11 mouse cellular contexts compared by ENCODE assay signal in genomic region chr12:100244580-100244979, GRCm38 (mm10). TPM values are rescaled to one million over a fixed set of nuclear protein-coding genes. Genes with fewer than 3 reads are reported as not detected.
A peak's percentile ranks its signal among the peaks of the same experiment; 100 is the strongest.
DNase-seq lines count a peak whose midpoint lies in the region; ATAC-seq and TF ChIP-seq lines count a peak whose summit lies in the region.
"Had no signal": no experiment of that assay in that cellular context is flagged by ENCODE, and none has a peak within 500 bp of the region (broad histone marks: within the 10 kb centered on the region; RNA-seq: fewer than 3 reads in every experiment).

No protein-coding gene starts in this region.

- no peak overlapping the region for H3K4me2 ChIP-seq in embryonic facial prominence, embryonic 14.5 days (ENCODE audit: low read depth, low read length)
- H3K4me2 ChIP-seq in hindbrain, embryonic 12.5 days (replicated peaks) = no peak overlapping the region
- no peak overlapping the region for H3K4me2 ChIP-seq in midbrain, embryonic 16.5 days (ENCODE audit: low read length)
- H3K4me2 ChIP-seq: liver, embryonic 12.5 days had no signal

- TF ChIP-seq POLR2A in heart, adult 2 months (IDR thresholded peaks at IDR 0.05; ENCODE audit: insufficient read depth, low read depth, low read length) = no peak

- no peaks in the 10 kb centered on the region for H3K36me3 ChIP-seq in embryonic facial prominence, embryonic 14.5 days (ENCODE audit: control insufficient read depth, insufficient read depth, low read length)
- no peaks in the 10 kb centered on the region for H3K36me3 ChIP-seq in embryonic facial prominence, embryonic 10.5 days (replicated peaks)
- no peaks in the 10 kb centered on the region for H3K36me3 ChIP-seq in hindbrain, embryonic 12.5 days
- no peaks in the 10 kb centered on the region for H3K36me3 ChIP-seq in midbrain, embryonic 16.5 days (ENCODE audit: control insufficient read depth, insufficient read depth, low read length)
- H3K36me3 ChIP-seq in heart, adult 2 months (ENCODE audit: control insufficient read depth, insufficient read depth, low read length) = no peaks in the 10 kb centered on the region
- H3K36me3 ChIP-seq: liver, embryonic 12.5 days had no signal

- 37% methylated on average over 5 of the region's 5 CpGs for WGBS in embryonic facial prominence, embryonic 14.5 days
- WGBS in embryonic facial prominence, embryonic 10.5 days = 32% methylated on average over 5 of the region's 5 CpGs
- WGBS in hindbrain, embryonic 12.5 days = 30% methylated on average over 5 of the region's 5 CpGs
- WGBS in midbrain, embryonic 16.5 days = 10% methylated on average over 5 of the region's 5 CpGs
- WGBS in heart, adult 2 months = 69% methylated on average over 5 of the region's 5 CpGs

- TF ChIP-seq CTCF in heart, adult 2 months (IDR thresholded peaks at IDR 0.05) = no peak

- TF ChIP-seq EP300 in heart, adult 2 months (IDR thresholded peaks at IDR 0.05; ENCODE audit: insufficient read depth, low read depth, low read length) = no peak

- no peak overlapping the region for H3K4me3 ChIP-seq in embryonic facial prominence, embryonic 14.5 days (ENCODE audit: low read depth, low read length)
- H3K4me3 ChIP-seq in embryonic facial prominence, embryonic 10.5 days = no peak overlapping the region
- H3K4me3 ChIP-seq in hindbrain, embryonic 12.5 days = no peak overlapping the region
- no peak overlapping the region for H3K4me3 ChIP-seq in midbrain, embryonic 16.5 days (ENCODE audit: low read depth, low read length)
- H3K4me3 ChIP-seq in heart, adult 2 months = no peak overlapping the region
- H3K4me3 ChIP-seq: liver, embryonic 12.5 days had no signal

- no peaks in the 10 kb centered on the region for H3K4me1 ChIP-seq in embryonic facial prominence, embryonic 14.5 days (ENCODE audit: control insufficient read depth, insufficient read depth, low read length)
- H3K4me1 ChIP-seq in embryonic facial prominence, embryonic 10.5 days = peaks cover 21% of the 10 kb centered on the region
- peaks cover 22% of the 10 kb centered on the region for H3K4me1 ChIP-seq in hindbrain, embryonic 12.5 days
- peaks cover 23% of the 10 kb centered on the region for H3K4me1 ChIP-seq in midbrain, embryonic 16.5 days (ENCODE audit: control insufficient read depth, insufficient read depth, low read length)
- no peaks in the 10 kb centered on the region for H3K4me1 ChIP-seq in heart, adult 2 months (ENCODE audit: control insufficient read depth, insufficient read depth, low read length)
- H3K4me1 ChIP-seq: liver, embryonic 12.5 days had no signal

- no peak; the same call in 1 of the 2 replicates for ATAC-seq in embryonic facial prominence, embryonic 14.5 days (ENCODE audit: low read depth)
- peak; percentile 42; the same call in 1 of the 2 replicates for ATAC-seq in hindbrain, embryonic 12.5 days (ENCODE audit: low FRiP score)
- peak; percentile 67 for ATAC-seq in midbrain, embryonic 16.5 days
- ATAC-seq: liver, embryonic 12.5 days had no signal

- intact Hi-C loops in heart, adult 2 months (cut with DNase I) = no loop called here

- H3K27ac ChIP-seq in embryonic facial prominence, embryonic 14.5 days (replicated peaks; ENCODE audit: low read depth, low read length) = no peak overlapping the region
- no peak overlapping the region for H3K27ac ChIP-seq in embryonic facial prominence, embryonic 10.5 days (replicated peaks)
- H3K27ac ChIP-seq in hindbrain, embryonic 12.5 days = peak overlapping the region; percentile 30; the same call in 1 of the 2 replicates
- peak overlapping the region; percentile 81 for H3K27ac ChIP-seq in midbrain, embryonic 16.5 days (ENCODE audit: low read length)
- H3K27ac ChIP-seq in heart, adult 2 months = no peak overlapping the region
- H3K27ac ChIP-seq: liver, embryonic 12.5 days; macrophage; stomach, postnatal 0 days had no signal

- peak; percentile 48 for DNase-seq in embryonic facial prominence, embryonic 14.5 days (ENCODE audit: low spot score)
- DNase-seq in embryonic facial prominence, embryonic 10.5 days (ENCODE audit: low spot score) = no peak
- DNase-seq in cerebellum, postnatal 25 days = peak; percentile 48 to 62
- no peak for DNase-seq in c-Kit-positive CD71-positive TER-119-positive erythroid progenitor cells, embryonic 14.5 days (ENCODE audit: low spot score)
- no peak for DNase-seq in kidney, adult 18-20 months
- no peak for DNase-seq in heart, adult 2 months

- H3K79me2 ChIP-seq in heart, adult 2 months (replicated peaks; ENCODE audit: control insufficient read depth, insufficient read depth, low read length) = no peaks in the 10 kb centered on the region

- H3K27me3 ChIP-seq in embryonic facial prominence, embryonic 14.5 days (replicated peaks; ENCODE audit: control insufficient read depth, insufficient read depth, low read length) = no peaks in the 10 kb centered on the region
- H3K27me3 ChIP-seq in embryonic facial prominence, embryonic 10.5 days (replicated peaks; ENCODE audit: low read depth, poor library complexity, severe bottlenecking) = no peaks in the 10 kb centered on the region; the same call in 1 of the 2 replicates
- H3K27me3 ChIP-seq in hindbrain, embryonic 12.5 days = no peaks in the 10 kb centered on the region
- no peaks in the 10 kb centered on the region for H3K27me3 ChIP-seq in midbrain, embryonic 16.5 days (ENCODE audit: control insufficient read depth, insufficient read depth, low read depth, low read length)
- no peaks in the 10 kb centered on the region for H3K27me3 ChIP-seq in heart, adult 2 months (ENCODE audit: control insufficient read depth, insufficient read depth, low read length)

- no peaks in the 10 kb centered on the region for H3K9me3 ChIP-seq in embryonic facial prominence, embryonic 14.5 days (ENCODE audit: control insufficient read depth, low read length)
- H3K9me3 ChIP-seq in embryonic facial prominence, embryonic 10.5 days = no peaks in the 10 kb centered on the region
- H3K9me3 ChIP-seq in hindbrain, embryonic 12.5 days (replicated peaks) = no peaks in the 10 kb centered on the region
- H3K9me3 ChIP-seq in midbrain, embryonic 16.5 days (replicated peaks; ENCODE audit: control insufficient read depth, low read length, poor library complexity, severe bottlenecking) = no peaks in the 10 kb centered on the region
- H3K9me3 ChIP-seq: liver, embryonic 12.5 days had no signal

- no peak overlapping the region for H3K9ac ChIP-seq in embryonic facial prominence, embryonic 14.5 days (ENCODE audit: low read depth, low read length)
- H3K9ac ChIP-seq in hindbrain, embryonic 12.5 days = no peak overlapping the region; the same call in 1 of the 2 replicates
- H3K9ac ChIP-seq in midbrain, embryonic 16.5 days (ENCODE audit: low read depth, low read length) = peak overlapping the region; percentile 28; the same call in 1 of the 2 replicates
- no peak overlapping the region for H3K9ac ChIP-seq in heart, adult 2 months (ENCODE audit: low read depth, low read length)
- H3K9ac ChIP-seq: liver, embryonic 12.5 days had no signal

RNA-seq across cellular contexts. Expression of gene Calm1, which starts 45.3 kb away (rescaled TPM):
- polyA plus RNA-seq in embryonic facial prominence, embryonic 14.5 days (2014; fragmentation: Nextera tagmentation; extraction: Ambion mirVana) = 1,378 and 1,440 TPM in 2 replicates
- 1,151 and 1,166 TPM in 2 replicates for polyA plus RNA-seq in embryonic facial prominence, embryonic 10.5 days (2016; fragmentation: Nextera tagmentation; extraction: Ambion mirVana)
- 1,638 and 1,690 TPM in 2 replicates for polyA plus RNA-seq in hindbrain, embryonic 12.5 days (2016; fragmentation: Nextera tagmentation; extraction: Ambion mirVana)
- 2,757 and 3,016 TPM in 2 replicates for polyA plus RNA-seq in midbrain, embryonic 16.5 days (2015; fragmentation: Nextera tagmentation; extraction: Ambion mirVana)
- 100 to 1,000 TPM; 224 to 240 TPM for total RNA-seq in heart, adult 2 months (2021)
- 99.2 and 105 TPM in 2 replicates for polyA plus RNA-seq in heart, adult 2 months (2012; rRNA removed)

Comparison
In these comparisons a context has a peak if more than half of its experiments do, and no peak if none do; other contexts are left out.
1. DNase-seq: peak in embryonic facial prominence, embryonic 14.5 days (single experiment) and cerebellum, postnatal 25 days (2 of 2); none in embryonic facial prominence, embryonic 10.5 days (single experiment), c-Kit-positive CD71-positive TER-119-positive erythroid progenitor cells, embryonic 14.5 days (single experiment), kidney, adult 18-20 months (single experiment) and heart, adult 2 months (0 of 2).
2. H3K27ac ChIP-seq: peak in hindbrain, embryonic 12.5 days (single experiment) and midbrain, embryonic 16.5 days (single experiment); none in embryonic facial prominence, embryonic 14.5 days (single experiment), embryonic facial prominence, embryonic 10.5 days (single experiment) and heart, adult 2 months (single experiment).
3. RNA of gene Calm1, which starts 45.3 kb away (polyA plus RNA-seq): 2,757 to 3,016 TPM in midbrain, embryonic 16.5 days, 1,638 to 1,690 TPM in hindbrain, embryonic 12.5 days, 1,378 to 1,440 TPM in embryonic facial prominence, embryonic 14.5 days and 1,151 to 1,166 TPM in embryonic facial prominence, embryonic 10.5 days; 99.2 to 105 TPM in heart, adult 2 months; every median in the first group is over 10 times any median in the second.